Mouse (Mus musculus): Measurements from ENCODE around the gene Crct1. TPM values are rescaled to one million over a fixed set of nuclear protein-coding genes. Genes with fewer than 3 reads are reported as not detected.

Crct1 gene
- polyA plus RNA-seq (2016; fragmentation: Nextera tagmentation; extraction: Ambion mirVana), result not detected in 2 replicates

DNA sequence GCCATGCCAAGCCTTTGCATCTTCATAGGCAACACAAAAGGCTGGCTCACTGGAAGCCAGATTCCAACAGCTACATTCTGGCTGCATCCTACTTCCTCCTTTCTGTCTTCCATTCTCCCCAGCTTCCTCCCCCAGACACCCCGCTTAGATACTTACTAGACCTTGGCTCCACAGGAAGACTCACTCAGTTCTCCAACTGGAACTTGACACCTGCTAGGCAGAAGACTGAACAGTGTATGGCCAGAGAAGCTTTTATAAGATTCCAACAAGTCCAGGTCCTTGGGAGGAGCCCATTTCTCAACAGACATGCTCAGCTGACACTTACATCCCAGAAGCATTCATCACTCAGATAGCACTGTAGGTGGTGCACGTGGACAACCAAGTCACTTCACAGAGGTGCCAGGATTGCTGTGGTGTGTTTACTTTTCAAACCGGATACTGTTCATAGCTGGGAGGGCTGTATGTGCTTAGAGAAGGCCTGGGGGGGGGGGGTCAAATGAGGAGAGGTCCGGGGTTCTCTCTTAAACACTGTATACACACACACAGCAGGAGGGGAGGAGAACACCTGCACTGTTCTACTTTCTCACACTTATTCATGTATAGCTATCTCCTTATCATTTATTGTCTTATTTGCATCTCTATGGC is at the start of gene Crct1:
Crct1 (minus strand) TSS at position 228 of the 645 bp plus-strand sequence.
- Histone ChIP-seq H3K36me3 (no peaks in the 10 kb centered on the region), H3K4me1 (replicated peaks) (no peaks in the 10 kb centered on the region), H3K27me3 (peaks cover 15% of the 10 kb centered on the region; the same call in 1 of the 2 replicates), H3K9ac (replicated peaks) (peak within 1 kb of the TSS; percentile 58), H3K4me2 (peak within 1 kb of the TSS; percentile 79), H3K27ac (peak within 1 kb of the TSS; percentile 18; the same call in 1 of the 2 replicates), H3K4me3 (replicated peaks) (peak within 1 kb of the TSS; percentile 48), H3K9me3 (no peaks in the 10 kb centered on the region)
- no peak for ATAC-seq (ENCODE audit: insufficient number of reproducible peaks, insufficient read depth, low FRiP score, low TSS enrichment, low read depth)
- 57% methylated on average over 4 of the region's 4 CpGs for WGBS

DNA sequence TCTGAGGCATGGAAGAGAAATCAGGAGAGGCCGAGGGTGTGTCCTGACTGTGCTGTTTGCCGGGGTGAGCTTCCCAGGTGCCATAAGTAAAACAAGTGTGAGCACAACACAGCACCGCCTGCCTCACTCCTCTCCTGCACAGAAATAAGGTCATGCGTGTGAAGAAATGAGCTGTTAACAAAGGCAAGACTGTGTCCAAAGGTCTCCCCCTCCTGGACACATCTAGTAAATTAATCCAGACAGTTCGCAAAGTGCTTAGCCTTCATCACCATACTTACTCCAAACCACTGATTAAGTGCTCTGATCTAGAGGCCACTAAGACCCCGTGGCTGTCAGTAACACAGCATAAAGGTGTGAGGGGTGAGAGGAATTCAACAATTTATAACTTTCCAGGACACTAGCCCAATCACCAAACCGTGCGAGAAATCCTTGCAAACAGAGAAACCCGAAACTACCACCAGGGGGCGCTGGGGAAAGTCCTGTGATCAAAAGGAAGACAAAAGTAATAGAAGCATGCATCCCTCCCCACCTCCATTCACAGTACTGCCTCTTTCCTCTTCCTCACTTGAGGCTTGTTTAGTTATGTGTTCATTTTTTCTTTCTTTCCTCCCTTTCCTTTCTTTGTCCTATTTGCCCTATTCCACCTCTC is 37.5 kb upstream of the Crct1 start:
- WGBS, result 57% methylated on average over 10 of the region's 10 CpGs
- Histone ChIP-seq H3K36me3 (no peaks in the 10 kb centered on the region), H3K4me3 (replicated peaks) (no peak overlapping the region), H3K27ac (no peak overlapping the region), H3K27me3 (no peaks in the 10 kb centered on the region), H3K9ac (replicated peaks) (no peak overlapping the region), H3K4me1 (replicated peaks) (no peaks in the 10 kb centered on the region), H3K4me2 (no peak overlapping the region), H3K9me3 (no peaks in the 10 kb centered on the region)
- ATAC-seq (ENCODE audit: insufficient number of reproducible peaks, insufficient read depth, low FRiP score, low TSS enrichment, low read depth), result no peak

DNA sequence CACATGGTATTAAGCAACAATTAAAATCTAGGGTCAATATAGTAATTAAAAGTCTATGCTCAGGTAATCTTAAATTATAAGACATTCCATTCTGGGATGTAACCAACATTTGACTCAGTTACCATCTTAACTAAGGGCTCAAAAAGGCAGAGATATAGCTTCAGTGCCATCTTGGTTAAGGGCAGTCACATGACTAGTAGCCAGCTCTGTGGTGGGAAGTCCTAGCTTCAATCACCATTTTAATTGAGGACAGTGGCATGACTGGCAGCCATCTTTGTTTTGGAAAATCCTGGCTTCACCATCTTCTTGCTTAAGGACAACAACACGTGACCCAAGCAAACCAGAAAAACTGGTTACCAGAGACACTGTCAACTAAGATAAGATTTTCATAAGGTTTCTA is 34.7 kb upstream of the Crct1 start:
- no peaks in the 10 kb centered on the region for H3K9me3 ChIP-seq
- no peak overlapping the region for H3K4me2 ChIP-seq
- ATAC-seq (ENCODE audit: insufficient number of reproducible peaks, insufficient read depth, low FRiP score, low TSS enrichment, low read depth), result no peak
- H3K36me3 ChIP-seq, result no peaks in the 10 kb centered on the region
- H3K9ac ChIP-seq (replicated peaks), result no peak overlapping the region
- H3K4me1 ChIP-seq (replicated peaks), result no peaks in the 10 kb centered on the region
- H3K27me3 ChIP-seq, result no peaks in the 10 kb centered on the region
- H3K4me3 ChIP-seq (replicated peaks), result no peak overlapping the region
- 90% methylated on average over 1 of the region's 1 CpGs for WGBS
- H3K27ac ChIP-seq, result no peak overlapping the region

DNA sequence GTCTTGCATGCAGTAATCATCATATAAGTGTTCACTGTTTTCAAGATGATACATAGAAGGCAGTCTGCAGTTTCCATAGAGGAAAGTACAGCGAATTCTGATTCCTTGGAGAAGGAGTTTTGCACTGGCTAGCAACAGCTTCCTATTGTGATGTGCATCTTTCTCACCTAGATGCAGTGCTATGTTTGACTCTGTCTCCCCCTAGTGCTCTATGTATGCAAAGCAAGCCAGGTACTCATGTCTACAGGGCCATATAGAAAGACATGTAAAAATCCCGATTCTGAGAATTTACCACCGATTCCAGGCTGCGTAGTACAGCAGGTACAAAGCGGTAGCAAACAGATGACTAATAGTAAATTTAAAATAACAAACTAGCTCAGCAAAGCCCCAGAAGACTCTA is 16.0 kb upstream of the Crct1 start:
- Histone ChIP-seq H3K27ac (no peak overlapping the region), H3K9ac (replicated peaks) (no peak overlapping the region), H3K4me2 (no peak overlapping the region), H3K27me3 (no peaks in the 10 kb centered on the region), H3K4me1 (replicated peaks) (no peaks in the 10 kb centered on the region), H3K4me3 (replicated peaks) (no peak overlapping the region), H3K9me3 (no peaks in the 10 kb centered on the region), H3K36me3 (no peaks in the 10 kb centered on the region)
- WGBS, result 52% methylated on average over 5 of the region's 5 CpGs
- ATAC-seq (ENCODE audit: insufficient number of reproducible peaks, insufficient read depth, low FRiP score, low TSS enrichment, low read depth), result peak; percentile 81

DNA sequence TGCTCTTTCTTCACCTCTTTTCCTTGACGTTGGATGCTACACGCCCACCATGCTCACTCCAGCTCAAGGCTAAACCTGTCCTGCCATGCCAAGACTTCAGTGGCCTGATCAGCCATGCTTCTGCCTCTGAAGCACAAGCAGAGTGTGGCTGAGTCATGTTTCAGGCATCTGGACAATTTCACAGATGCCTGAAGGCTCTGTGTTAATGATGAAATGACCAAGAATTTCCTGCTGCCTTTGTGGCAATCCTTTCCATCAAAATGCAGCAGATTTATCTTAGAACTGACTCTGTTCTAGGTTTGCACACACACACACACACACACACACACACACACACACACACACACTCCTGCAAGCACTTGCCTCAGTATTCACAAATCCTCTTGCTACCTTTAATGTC is 10.0 kb upstream of the Crct1 start:
- no peak overlapping the region for H3K27ac ChIP-seq
- 68% methylated on average over 2 of the region's 2 CpGs for WGBS
- H3K9ac ChIP-seq (replicated peaks), result no peak overlapping the region
- ATAC-seq (ENCODE audit: insufficient number of reproducible peaks, insufficient read depth, low FRiP score, low TSS enrichment, low read depth), result no peak
- H3K27me3 ChIP-seq, result no peaks in the 10 kb centered on the region
- no peak overlapping the region for H3K4me3 ChIP-seq (replicated peaks)
- H3K4me1 ChIP-seq (replicated peaks), result no peaks in the 10 kb centered on the region
- H3K36me3 ChIP-seq, result no peaks in the 10 kb centered on the region
- H3K9me3 ChIP-seq, result no peaks in the 10 kb centered on the region
- no peak overlapping the region for H3K4me2 ChIP-seq

DNA sequence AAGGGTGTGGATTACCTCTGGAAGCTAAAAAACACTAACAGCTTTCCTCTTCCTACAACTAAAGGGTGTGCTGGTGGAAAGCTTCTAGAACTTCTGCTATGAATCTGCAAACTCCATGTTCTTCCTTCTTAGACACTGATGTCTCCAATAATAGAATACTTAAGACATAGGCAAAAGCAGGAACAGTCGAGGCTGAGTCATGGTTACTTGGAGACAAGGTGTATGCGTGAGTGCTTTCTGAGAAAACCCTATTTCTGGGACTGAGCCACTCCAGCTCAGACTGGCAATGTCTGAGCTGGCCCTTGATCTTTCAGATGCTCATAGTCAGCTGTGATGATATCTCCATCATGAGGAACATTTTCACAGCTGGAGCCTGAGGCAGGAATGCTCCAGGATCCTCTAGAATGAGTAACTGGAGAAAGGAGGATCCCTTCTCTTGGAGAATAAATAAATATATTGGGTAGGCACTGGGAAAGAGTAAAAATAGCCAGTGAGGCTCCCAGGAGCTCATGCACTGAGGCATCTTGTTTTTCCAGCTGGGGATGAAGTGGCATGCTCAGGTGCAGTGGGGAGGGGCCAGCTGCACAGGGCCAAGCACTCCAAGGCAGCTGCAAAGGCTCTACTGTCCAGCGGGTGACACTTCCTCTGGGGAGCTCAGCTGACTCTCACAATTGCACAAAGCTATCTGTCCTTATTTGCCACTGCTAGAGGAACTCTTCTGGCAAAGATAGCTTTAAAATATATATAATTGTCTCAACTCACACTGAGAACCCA is 8.1 kb upstream of the Crct1 start:
- no peaks in the 10 kb centered on the region for H3K27me3 ChIP-seq
- H3K4me2 ChIP-seq, result no peak overlapping the region
- H3K27ac ChIP-seq, result no peak overlapping the region
- H3K9me3 ChIP-seq, result no peaks in the 10 kb centered on the region
- no peak; the same call in 1 of the 2 replicates for ATAC-seq (ENCODE audit: insufficient number of reproducible peaks, insufficient read depth, low FRiP score, low TSS enrichment, low read depth)
- H3K4me3 ChIP-seq (replicated peaks), result no peak overlapping the region
- no peak overlapping the region for H3K9ac ChIP-seq (replicated peaks)
- 85% methylated on average over 3 of the region's 3 CpGs for WGBS
- H3K36me3 ChIP-seq, result no peaks in the 10 kb centered on the region
- no peaks in the 10 kb centered on the region for H3K4me1 ChIP-seq (replicated peaks)

DNA sequence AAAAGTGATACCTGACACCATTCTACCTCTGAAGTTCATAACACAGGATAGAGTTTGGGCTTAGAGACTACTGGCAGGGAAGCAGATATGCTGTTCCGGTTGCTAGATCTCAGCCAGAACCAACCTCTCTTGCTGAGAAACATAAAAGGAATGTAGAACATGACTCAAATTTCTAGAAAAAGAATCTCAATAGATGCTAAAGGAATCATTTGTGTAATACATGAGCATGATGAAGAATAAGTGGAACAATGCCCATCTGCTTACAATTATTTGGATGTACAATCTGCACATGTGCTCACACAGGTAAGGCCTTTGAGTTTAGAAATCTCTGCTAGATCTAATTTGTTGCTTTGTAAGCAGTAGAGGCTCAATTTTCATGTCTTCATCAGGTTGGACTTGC is 5.7 kb upstream of the Crct1 start:
- no peaks in the 10 kb centered on the region for H3K4me1 ChIP-seq (replicated peaks)
- H3K36me3 ChIP-seq, result no peaks in the 10 kb centered on the region
- no peak for ATAC-seq (ENCODE audit: insufficient number of reproducible peaks, insufficient read depth, low FRiP score, low TSS enrichment, low read depth)
- H3K9me3 ChIP-seq, result no peaks in the 10 kb centered on the region
- no peak overlapping the region for H3K4me3 ChIP-seq (replicated peaks)
- WGBS, result 84% methylated on average over 1 of the region's 1 CpGs
- H3K9ac ChIP-seq (replicated peaks), result no peak overlapping the region
- no peak overlapping the region for H3K4me2 ChIP-seq
- no peak overlapping the region for H3K27ac ChIP-seq
- H3K27me3 ChIP-seq, result peaks cover 6% of the 10 kb centered on the region; the same call in 1 of the 2 replicates

DNA sequence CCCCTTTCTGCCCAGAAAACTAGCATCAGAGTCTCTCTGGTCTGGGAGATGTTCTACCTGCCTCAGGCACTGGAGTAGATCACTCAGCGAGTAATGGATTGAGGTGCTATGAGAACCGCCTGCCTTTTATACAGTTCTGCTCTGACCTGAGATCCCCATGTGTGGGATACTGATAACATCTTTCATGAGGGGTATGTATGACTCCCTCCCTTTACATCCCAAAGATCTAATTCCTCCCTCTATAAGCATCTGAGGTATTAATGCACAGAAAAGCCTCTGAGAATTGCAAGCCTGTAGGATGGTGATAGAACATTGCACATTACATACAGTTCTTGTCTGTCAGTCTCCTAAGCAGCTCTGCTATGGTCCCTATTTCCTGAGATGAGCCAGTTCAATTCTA is 3.5 kb upstream of the Crct1 start, which contains the start of gene Lce1m:
Lce1m (minus strand) TSS at position 101 of the 400 bp plus-strand sequence.
- Histone ChIP-seq H3K4me1 (replicated peaks) (no peaks in the 10 kb centered on the region), H3K9ac (replicated peaks) (no peak within 1 kb of the TSS), H3K4me2 (no peak within 1 kb of the TSS), H3K27me3 (peaks cover 15% of the 10 kb centered on the region; the same call in 1 of the 2 replicates), H3K9me3 (no peaks in the 10 kb centered on the region), H3K4me3 (replicated peaks) (no peak within 1 kb of the TSS), H3K36me3 (no peaks in the 10 kb centered on the region), H3K27ac (no peak within 1 kb of the TSS)
- 85% methylated on average over 2 of the region's 2 CpGs for WGBS
- no peak for ATAC-seq (ENCODE audit: insufficient number of reproducible peaks, insufficient read depth, low FRiP score, low TSS enrichment, low read depth)

DNA sequence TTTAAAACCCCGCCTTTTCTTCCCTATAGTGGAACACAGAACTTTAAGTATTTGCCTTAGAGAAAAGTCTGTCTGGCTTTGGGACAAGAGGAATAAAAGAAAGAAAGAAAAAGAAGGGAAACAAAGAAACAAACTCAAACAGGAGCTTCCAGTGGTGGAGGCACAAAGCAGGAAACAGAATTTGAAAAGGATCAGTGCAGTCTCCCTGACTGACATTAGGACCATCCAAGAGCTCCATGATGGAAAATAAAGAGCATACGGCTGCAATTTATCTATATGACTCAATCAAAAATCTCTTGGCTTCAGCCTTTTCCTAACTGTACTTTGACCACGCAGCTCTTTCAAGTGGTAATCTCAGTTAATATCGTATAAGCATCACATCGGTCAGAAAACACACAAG is 616 bp downstream of the Crct1 start:
- H3K27ac ChIP-seq, result no peak overlapping the region
- H3K27me3 ChIP-seq, result peaks cover 15% of the 10 kb centered on the region; the same call in 1 of the 2 replicates
- no peak for ATAC-seq (ENCODE audit: insufficient number of reproducible peaks, insufficient read depth, low FRiP score, low TSS enrichment, low read depth)
- H3K4me3 ChIP-seq (replicated peaks), result peak overlapping the region; percentile 48
- H3K9me3 ChIP-seq, result no peaks in the 10 kb centered on the region
- no peaks in the 10 kb centered on the region for H3K4me1 ChIP-seq (replicated peaks)
- peak overlapping the region; percentile 58 for H3K9ac ChIP-seq (replicated peaks)
- WGBS, result 41% methylated on average over 5 of the region's 5 CpGs
- peak overlapping the region; percentile 79 for H3K4me2 ChIP-seq
- no peaks in the 10 kb centered on the region for H3K36me3 ChIP-seq

DNA sequence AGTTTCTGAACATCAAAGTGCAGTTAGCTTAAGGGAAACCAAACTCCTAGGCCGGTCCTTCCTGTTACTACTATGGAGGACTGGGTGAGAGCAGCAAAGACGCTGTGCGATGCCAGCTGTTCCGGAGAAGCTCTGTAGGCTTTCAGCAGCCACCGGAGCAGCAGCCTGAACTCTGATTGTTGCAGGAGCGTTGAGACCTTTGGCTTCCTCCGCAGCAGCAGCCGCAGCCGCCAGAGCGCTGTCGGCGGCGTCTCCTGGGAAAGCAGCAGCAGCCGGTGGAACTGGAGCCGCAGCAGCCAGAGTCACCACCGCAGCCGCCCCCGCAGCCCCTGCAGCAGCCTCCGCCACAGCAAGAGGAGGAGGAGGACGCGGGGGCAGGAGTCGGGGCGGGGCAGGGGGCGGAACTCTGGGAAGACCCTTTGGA is 1.1 kb downstream of the Crct1 start:
- Histone ChIP-seq H3K9ac (replicated peaks) (peak overlapping the region; percentile 58), H3K4me1 (replicated peaks) (no peaks in the 10 kb centered on the region), H3K4me2 (peak overlapping the region; percentile 79), H3K27me3 (peaks cover 15% of the 10 kb centered on the region; the same call in 1 of the 2 replicates), H3K9me3 (no peaks in the 10 kb centered on the region), H3K36me3 (no peaks in the 10 kb centered on the region), H3K27ac (peak overlapping the region; percentile 18; the same call in 1 of the 2 replicates), H3K4me3 (replicated peaks) (peak overlapping the region; percentile 48)
- ATAC-seq (ENCODE audit: insufficient number of reproducible peaks, insufficient read depth, low FRiP score, low TSS enrichment, low read depth), result peak; percentile 83; the same call in 1 of the 2 replicates
- under 1% methylated on average over 24 of the region's 24 CpGs for WGBS

DNA sequence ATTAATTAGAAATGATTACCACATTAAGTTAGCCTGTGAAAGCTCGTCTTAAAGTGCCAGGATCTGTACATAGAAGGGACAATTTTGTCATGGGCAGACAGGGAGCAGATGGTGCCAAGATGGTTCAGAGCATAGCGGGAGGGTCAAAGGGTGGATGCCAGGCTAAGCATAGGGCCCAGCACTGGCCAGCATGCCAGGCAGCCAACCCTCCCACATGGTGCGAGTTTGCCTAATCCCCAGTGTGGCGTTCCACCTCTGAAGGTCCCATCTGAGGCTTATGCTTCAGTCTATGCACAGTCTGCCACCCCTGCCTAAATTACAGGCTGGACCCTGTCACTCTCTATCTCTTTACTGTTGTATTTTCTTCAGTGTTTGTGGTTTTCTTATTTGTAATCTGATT is 12.6 kb downstream of the Crct1 start:
- WGBS, result 72% methylated on average over 4 of the region's 4 CpGs
- Histone ChIP-seq H3K9me3 (no peaks in the 10 kb centered on the region), H3K9ac (replicated peaks) (no peak overlapping the region), H3K27ac (no peak overlapping the region), H3K36me3 (no peaks in the 10 kb centered on the region), H3K27me3 (no peaks in the 10 kb centered on the region), H3K4me1 (replicated peaks) (no peaks in the 10 kb centered on the region), H3K4me2 (no peak overlapping the region), H3K4me3 (replicated peaks) (no peak overlapping the region)
- no peak for ATAC-seq (ENCODE audit: insufficient number of reproducible peaks, insufficient read depth, low FRiP score, low TSS enrichment, low read depth)

Measured in limb, embryonic 12.5 days (tissue).